Mouse (Mus musculus) liver, embryonic 12.5 days (tissue): ENCODE results near the gene Ptprh. TPM values are rescaled to one million over a fixed set of nuclear protein-coding genes. Genes with fewer than 3 reads are reported as not detected.
A peak's percentile ranks its signal among the peaks of the same experiment; 100 is the strongest.

Experiments
- ATAC-seq: fragments of 200-750 bp; cut with Nextera tagmentation; 2 replicates; pipeline ENCODE4 v1.8.0; 2017; ENCODE audit warnings: moderate number of reproducible peaks, mild to moderate bottlenecking, moderate library complexity
- H3K27ac ChIP-seq: fragments of 300-500 bp; sonication (generic); 2 replicates; pipeline ENCODE4 v1.5.1; 2016; ENCODE audit warnings: mild to moderate bottlenecking
- H3K27me3 ChIP-seq: fragments of 300-500 bp; sonication (generic); replicated peaks from 2 replicates; pipeline ENCODE4 v1.6.1; 2016; ENCODE audit warnings: mild to moderate bottlenecking, moderate library complexity
- H3K36me3 ChIP-seq: fragments of 300-500 bp; sonication (generic); 2 replicates; pipeline ENCODE4 v1.6.1; 2016; ENCODE audit warnings: mild to moderate bottlenecking, moderate library complexity
- H3K4me1 ChIP-seq: fragments of 300-500 bp; sonication (generic); 2 replicates; pipeline ENCODE4 v1.6.1; 2016
- H3K4me2 ChIP-seq: fragments of 300-500 bp; sonication (generic); 2 replicates; pipeline ENCODE4 v1.6.1; 2016; ENCODE audit warnings: mild to moderate bottlenecking, moderate library complexity
- H3K4me3 ChIP-seq: fragments of 300-500 bp; sonication (generic); 2 replicates; pipeline ENCODE4 v1.5.1; 2016; ENCODE audit warnings: mild to moderate bottlenecking, moderate library complexity
- H3K9ac ChIP-seq: fragments of 300-500 bp; sonication (generic); 2 replicates; pipeline ENCODE4 v1.6.1; 2016; ENCODE audit warnings: mild to moderate bottlenecking, moderate library complexity
- H3K9me3 ChIP-seq: fragments of 300-500 bp; sonication (generic); replicated peaks from 2 replicates; pipeline ENCODE4 v1.6.1; 2016; ENCODE audit warnings: mild to moderate bottlenecking, moderate library complexity
- WGBS: fragments of 180-500 bp; shearing (Covaris S2); methylation state at CpG from one replicate; pipeline ENCODE4 v1.1.7; 2016; ENCODE audit not compliant: insufficient replicate concordance; 5-methylcytosine and 5-hydroxymethylcytosine counted together
- microRNA-seq: library from miRNA; unstranded; fragments of <30 nt; microRNA quantifications from one replicate; pipeline ENCODE4, GENCODE M21; 2017
- polyA plus RNA-seq: library from polyadenylated mRNA; unstranded; fragments of >200 nt; fragmentation: Nextera tagmentation; extraction: Ambion mirVana; gene quantifications from 2 replicates; pipeline ENCODE4 v1.2.1, GENCODE M21; 2016

Ptprh gene
- polyA plus RNA-seq, 1 experiment from 2014 or later, result not detected

DNA sequence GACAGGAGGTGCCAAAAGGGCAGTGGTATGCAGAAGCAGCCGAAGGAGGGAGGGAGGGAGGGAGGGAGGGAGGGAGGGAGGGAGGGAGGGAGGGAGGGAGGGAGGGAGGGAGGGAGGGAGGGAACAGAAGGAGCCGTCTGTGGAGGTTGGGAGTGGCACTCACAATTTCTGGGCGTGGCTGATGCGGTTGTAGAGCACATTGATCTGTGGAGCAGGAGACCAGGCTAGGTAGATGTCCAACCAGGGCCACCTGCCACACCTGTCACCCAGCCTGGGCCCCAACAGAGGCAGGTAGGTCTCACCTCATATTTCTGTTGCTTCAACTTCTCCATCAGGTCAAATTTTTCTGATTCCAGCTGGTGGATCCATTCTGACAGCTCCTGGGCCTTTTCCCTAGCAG lies 96.6 kb downstream of the Ptprh start:
- no peaks in the 10 kb centered on the region for H3K9me3 ChIP-seq
- no peak overlapping the region for H3K4me2 ChIP-seq
- H3K4me1 ChIP-seq, result peaks cover 71% of the 10 kb centered on the region
- H3K27ac ChIP-seq, result no peak overlapping the region
- no peaks in the 10 kb centered on the region for H3K36me3 ChIP-seq
- 32% methylated on average over 3 of the region's 4 CpGs for WGBS
- no peak overlapping the region for H3K9ac ChIP-seq
- H3K4me3 ChIP-seq, result no peak overlapping the region
- ATAC-seq, result no peak
- H3K27me3 ChIP-seq, result no peaks in the 10 kb centered on the region

DNA sequence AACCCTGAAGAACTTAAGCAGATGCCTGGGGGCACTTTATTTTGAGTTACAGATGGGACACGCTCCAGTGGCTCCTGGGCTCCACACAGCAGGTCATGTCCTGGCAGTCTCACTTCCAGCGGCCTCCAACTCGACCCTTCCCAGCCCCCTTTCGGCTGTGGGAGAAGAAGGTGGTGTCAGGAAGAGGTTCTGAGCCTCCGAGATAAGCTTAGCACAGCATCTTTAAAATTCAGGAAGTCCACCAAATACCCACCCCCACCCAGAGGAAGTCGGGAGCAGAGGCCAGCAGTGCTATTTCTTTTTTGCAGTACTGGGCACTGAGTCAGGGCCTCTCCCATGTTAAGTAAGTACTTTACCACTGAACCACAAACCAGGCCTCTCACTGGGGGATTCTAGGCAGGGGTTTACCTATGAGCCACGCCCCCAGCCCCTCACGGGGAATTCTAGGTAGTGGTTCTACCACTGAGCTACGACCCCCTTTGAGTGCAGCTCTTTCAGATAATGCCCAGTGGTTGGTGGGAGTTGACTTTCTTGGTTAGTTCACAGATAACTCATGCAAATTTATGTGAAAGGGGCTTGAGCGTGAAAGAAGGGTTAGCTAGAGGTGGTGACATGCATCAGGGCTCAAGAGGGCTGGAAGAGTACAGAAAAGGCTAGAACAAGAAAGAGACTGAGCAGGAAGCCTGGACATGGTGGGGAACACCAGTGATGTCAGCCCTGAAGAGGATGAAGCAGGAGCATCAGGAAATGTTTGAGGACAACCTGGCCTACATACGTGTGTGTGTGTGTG lies 99.0 kb downstream of the Ptprh start:
- H3K9ac ChIP-seq, result peak overlapping the region; percentile 12; the same call in 1 of the 2 replicates
- peaks cover 76% of the 10 kb centered on the region for H3K4me1 ChIP-seq
- no peak for ATAC-seq
- H3K4me3 ChIP-seq, result no peak overlapping the region
- no peaks in the 10 kb centered on the region for H3K27me3 ChIP-seq
- H3K36me3 ChIP-seq, result peaks cover 3% of the 10 kb centered on the region; the same call in 1 of the 2 replicates
- no peaks in the 10 kb centered on the region for H3K9me3 ChIP-seq
- peak overlapping the region; percentile 40 for H3K4me2 ChIP-seq
- H3K27ac ChIP-seq, result peak overlapping the region; percentile 78
- WGBS, result 17% methylated on average over 11 of the region's 11 CpGs

DNA sequence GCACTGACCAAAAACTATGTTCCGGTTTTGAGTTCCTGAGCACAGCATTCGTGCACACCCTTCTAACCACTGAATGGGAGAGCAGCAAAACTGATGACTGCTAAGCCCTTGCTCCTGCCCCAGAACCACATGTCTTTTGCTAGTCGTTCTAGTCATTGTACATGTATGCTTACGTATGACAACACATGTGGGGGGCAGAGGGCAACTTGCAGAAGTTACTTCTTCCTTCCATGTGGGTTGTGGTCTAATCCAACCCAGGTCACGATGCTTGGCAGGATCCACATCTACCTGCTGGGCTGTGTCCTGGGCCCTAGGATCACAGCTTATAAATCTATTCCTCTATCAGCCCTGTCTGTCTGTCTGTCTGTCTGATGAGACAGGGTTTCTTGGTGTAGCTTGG lies 100.0 kb downstream of the Ptprh start:
- Histone ChIP-seq H3K4me3 (no peak overlapping the region), H3K9me3 (no peaks in the 10 kb centered on the region), H3K27me3 (no peaks in the 10 kb centered on the region), H3K9ac (no peak overlapping the region), H3K36me3 (peaks cover 8% of the 10 kb centered on the region; the same call in 1 of the 2 replicates), H3K4me2 (no peak overlapping the region), H3K4me1 (peaks cover 76% of the 10 kb centered on the region), H3K27ac (peak overlapping the region; percentile 78)
- ATAC-seq, result no peak
- WGBS, result 52% methylated on average over 5 of the region's 5 CpGs

DNA sequence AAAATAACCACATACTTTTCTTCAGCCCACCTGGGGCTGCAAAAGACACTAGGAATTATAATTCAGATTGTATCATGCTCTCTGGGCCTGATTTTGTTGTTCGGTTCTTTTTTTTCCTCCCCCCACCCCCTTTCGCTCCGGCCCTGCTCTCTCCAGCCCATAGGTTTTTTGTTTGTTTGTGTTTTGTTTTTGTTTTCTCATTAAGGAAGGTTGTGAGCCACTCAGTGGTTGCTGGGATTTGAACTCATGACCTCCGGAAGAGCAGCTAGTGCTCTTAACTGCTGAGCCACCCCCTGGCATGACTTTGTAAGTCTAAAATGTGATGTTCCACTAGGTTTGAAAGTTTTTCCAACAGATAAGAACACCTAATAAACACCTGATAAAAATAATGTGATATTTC lies 100.7 kb downstream of the Ptprh start:
- H3K4me3 ChIP-seq, result no peak overlapping the region
- peaks cover 76% of the 10 kb centered on the region for H3K4me1 ChIP-seq
- peaks cover 11% of the 10 kb centered on the region for H3K36me3 ChIP-seq
- H3K27ac ChIP-seq, result peak overlapping the region; percentile 91
- no peak for ATAC-seq
- H3K9me3 ChIP-seq, result no peaks in the 10 kb centered on the region
- H3K27me3 ChIP-seq, result no peaks in the 10 kb centered on the region
- H3K9ac ChIP-seq, result no peak overlapping the region
- H3K4me2 ChIP-seq, result peak overlapping the region; percentile 77
- 63% methylated on average over 4 of the region's 4 CpGs for WGBS

DNA sequence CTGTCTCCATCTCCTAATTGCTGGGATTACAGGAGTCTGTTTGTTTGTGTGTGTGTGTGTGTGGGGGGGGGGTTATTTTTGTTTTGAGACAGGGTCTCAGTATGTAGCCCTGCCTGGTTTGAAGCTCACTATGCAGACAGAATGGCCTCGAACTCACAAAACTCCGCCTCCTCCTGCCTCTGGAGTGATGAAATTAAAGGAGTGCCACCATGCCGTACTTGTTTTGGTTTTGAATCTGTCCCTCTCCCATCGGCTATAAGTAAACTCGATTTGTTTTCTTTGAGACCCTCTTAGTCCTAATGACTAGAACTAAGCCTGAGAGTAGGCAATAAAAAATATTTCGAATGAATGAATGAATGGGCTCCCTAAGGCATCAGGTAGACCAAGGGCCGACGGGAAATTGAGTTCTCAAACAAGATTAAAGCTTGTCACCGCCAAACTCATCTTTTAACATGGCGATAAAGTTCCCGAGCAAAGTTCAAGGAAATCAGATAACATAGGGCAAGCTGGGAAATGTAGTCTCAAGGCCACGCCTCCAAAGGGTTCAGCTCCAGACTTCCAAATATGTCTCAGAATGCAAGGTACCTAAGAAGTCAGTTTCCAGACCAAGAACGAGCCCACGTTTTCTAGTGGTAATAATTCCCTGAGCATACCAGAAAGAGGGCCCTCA lies 101.3 kb downstream of the Ptprh start:
- 6% methylated on average over 14 of the region's 14 CpGs for WGBS
- Histone ChIP-seq H3K4me1 (peaks cover 74% of the 10 kb centered on the region), H3K27me3 (no peaks in the 10 kb centered on the region), H3K27ac (peak overlapping the region; percentile 91), H3K9ac (peak overlapping the region; percentile 95), H3K9me3 (no peaks in the 10 kb centered on the region), H3K4me3 (peak overlapping the region; percentile 93), H3K4me2 (peak overlapping the region; percentile 77), H3K36me3 (peaks cover 16% of the 10 kb centered on the region)
- peak; percentile 4; the same call in 1 of the 2 replicates for ATAC-seq

DNA sequence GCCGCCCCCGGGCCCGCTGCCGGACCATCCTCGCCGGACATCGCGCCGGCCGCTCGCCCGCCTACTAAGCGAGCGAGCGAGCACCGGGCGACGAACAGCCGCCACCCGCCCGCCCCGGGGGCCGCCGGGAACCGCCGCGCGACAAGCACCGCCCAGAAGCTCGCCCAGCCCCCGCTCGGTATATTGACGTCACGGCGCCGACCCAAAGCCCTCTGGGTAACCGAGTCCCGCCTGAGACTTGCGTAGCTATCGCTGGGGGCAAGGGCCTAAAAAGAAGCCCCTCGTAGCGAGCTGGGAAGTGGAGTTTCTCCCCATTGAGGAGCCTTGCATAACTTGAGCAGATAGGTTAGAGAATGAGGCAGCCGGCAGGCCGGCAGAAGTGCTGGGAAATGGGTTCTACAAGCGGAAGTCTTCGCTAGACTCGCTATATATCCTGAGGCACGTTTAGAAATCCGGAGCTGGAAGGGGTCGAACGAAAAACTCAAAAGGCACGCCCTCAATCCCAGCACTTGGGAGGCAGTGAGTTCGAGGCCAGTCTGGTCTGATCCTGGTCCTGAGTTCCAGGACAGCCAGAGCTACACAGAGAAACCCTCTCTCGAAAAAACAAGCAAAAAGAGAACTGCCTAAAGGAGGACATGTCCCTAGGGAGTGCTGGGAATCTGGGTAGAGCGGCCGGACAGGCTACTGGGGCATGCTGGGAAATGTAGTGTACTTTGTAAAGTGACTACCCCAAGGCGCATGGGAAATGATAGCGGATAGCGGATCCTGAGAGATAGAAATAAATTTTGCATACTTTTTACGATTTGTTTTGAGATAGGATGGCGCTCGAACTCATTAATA lies 102.1 kb downstream of the Ptprh start, which contains the start of gene Ppp1r12c:
Ppp1r12c (minus strand) TSS at position 123 of the 840 bp plus-strand sequence.
- Histone ChIP-seq H3K4me3 (peak within 1 kb of the TSS; percentile 93), H3K27ac (peak within 1 kb of the TSS; percentile 91), H3K27me3 (no peaks in the 10 kb centered on the region), H3K9me3 (no peaks in the 10 kb centered on the region), H3K4me1 (peaks cover 73% of the 10 kb centered on the region), H3K4me2 (peak within 1 kb of the TSS; percentile 77), H3K9ac (peak within 1 kb of the TSS; percentile 95), H3K36me3 (peaks cover 24% of the 10 kb centered on the region)
- WGBS, result under 1% methylated on average over 62 of the region's 62 CpGs
- ATAC-seq, result peak; percentile 89

DNA sequence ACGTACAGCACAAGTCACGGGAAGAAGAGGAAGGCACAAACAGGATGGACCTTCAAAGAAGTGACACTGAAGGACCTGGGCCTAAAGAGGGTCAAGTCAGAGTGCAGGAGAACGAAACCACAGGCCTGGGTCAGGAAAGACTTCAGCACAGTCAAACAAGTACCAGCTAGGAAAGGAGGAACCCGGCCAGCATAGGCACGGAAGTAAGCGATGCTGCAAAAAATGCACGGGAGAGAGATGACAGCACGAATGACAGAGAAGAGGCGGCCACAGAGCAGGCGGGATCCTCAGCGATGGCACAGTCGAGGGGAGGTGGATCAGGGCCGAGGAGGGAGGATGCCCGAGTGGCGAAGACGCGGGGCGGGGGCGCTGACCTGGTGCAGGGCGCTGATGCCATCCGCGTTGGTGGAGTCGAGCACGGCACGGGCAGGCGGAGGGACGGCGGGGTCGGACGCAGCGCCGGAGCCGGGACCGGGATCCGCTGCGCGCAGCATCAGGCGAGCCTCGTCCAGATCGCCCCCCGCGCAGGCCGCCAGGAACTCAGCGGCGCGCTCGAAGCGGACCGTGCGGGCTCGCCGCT lies 102.9 kb downstream of the Ptprh start:
- Histone ChIP-seq H3K9ac (peak overlapping the region; percentile 95), H3K9me3 (no peaks in the 10 kb centered on the region), H3K27me3 (no peaks in the 10 kb centered on the region), H3K4me2 (peak overlapping the region; percentile 77), H3K36me3 (peaks cover 32% of the 10 kb centered on the region), H3K4me3 (peak overlapping the region; percentile 93), H3K27ac (peak overlapping the region; percentile 91), H3K4me1 (peaks cover 70% of the 10 kb centered on the region)
- WGBS, result 0% methylated on average over 49 of the region's 52 CpGs
- peak; percentile 65 for ATAC-seq

DNA sequence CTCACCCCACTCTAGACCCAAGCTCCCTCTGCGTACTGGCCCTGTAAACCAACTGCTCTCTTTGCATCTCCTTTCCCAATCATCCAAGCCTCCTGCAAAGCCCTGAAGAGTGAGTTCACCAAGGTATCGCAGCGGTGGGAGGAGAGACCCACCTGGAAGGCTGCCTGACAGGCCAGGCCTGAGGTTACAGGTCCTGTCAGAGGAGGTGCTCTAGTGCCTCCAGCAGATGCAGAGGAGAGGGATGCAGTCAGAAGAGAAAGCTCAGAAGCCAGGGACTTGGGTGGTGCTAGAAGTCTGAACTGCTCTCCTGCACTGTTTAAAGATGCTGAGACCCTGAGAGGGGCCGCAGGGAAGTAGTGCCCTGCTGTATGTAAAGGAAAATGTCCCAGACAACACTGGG lies 104.8 kb downstream of the Ptprh start:
- H3K4me2 ChIP-seq, result peak overlapping the region; percentile 77
- peak overlapping the region; percentile 95 for H3K9ac ChIP-seq
- H3K9me3 ChIP-seq, result no peaks in the 10 kb centered on the region
- no peak for ATAC-seq
- WGBS, result 87% methylated on average over 4 of the region's 4 CpGs
- peaks cover 51% of the 10 kb centered on the region for H3K36me3 ChIP-seq
- H3K27ac ChIP-seq, result no peak overlapping the region
- H3K4me3 ChIP-seq, result no peak overlapping the region
- H3K27me3 ChIP-seq, result no peaks in the 10 kb centered on the region
- H3K4me1 ChIP-seq, result peaks cover 69% of the 10 kb centered on the region

Small RNA genes lying within 50 kb of the gene (microRNA-seq; reads per million reads assigned to microRNA genes)
- not detected for gene Gm23577

Other genes with a start within 250 kb of the Ptprh start
- gene Gp6, start 206.3 kb downstream of the Ptprh start, polyA plus RNA-seq, result 5.0 and 5.5 TPM in 2 replicates
- gene Rdh13, start 158.4 kb downstream of the Ptprh start, polyA plus RNA-seq, result 9.8 and 10.4 TPM in 2 replicates
- gene Eps8l1, start 143.4 kb downstream of the Ptprh start, polyA plus RNA-seq, result 1.3 and 2.1 TPM in 2 replicates
- 41.1 and 42.9 TPM in 2 replicates for gene Ppp1r12c, start 102.4 kb downstream of the Ptprh start, polyA plus RNA-seq
- 13.7 and 17.9 TPM in 2 replicates for gene Tnnt1, start 87.7 kb downstream of the Ptprh start, polyA plus RNA-seq
- 1.7 and 1.8 TPM in 2 replicates for gene Tnni3, start 79.8 kb downstream of the Ptprh start, polyA plus RNA-seq
- gene Dnaaf3, start 71.6 kb downstream of the Ptprh start, polyA plus RNA-seq, result 0.24 and 0.26 TPM in 2 replicates
- 0.84 and 1.3 TPM in 2 replicates for gene Syt5, start 56.5 kb downstream of the Ptprh start, polyA plus RNA-seq
- 25.7 and 26.1 TPM in 2 replicates for gene Tmem86b, start 27.4 kb upstream of the Ptprh start, polyA plus RNA-seq
- gene Ppp6r1, start 55.0 kb upstream of the Ptprh start, polyA plus RNA-seq, result 12.0 and 12.7 TPM in 2 replicates
- gene Hspbp1, start 81.0 kb upstream of the Ptprh start, polyA plus RNA-seq, result 90.8 and 95.6 TPM in 2 replicates
- gene Brsk1, start 86.6 kb upstream of the Ptprh start, polyA plus RNA-seq, result 0.19 and 0.29 TPM in 2 replicates
- 0.08 and 0.12 TPM in 2 replicates for gene Tmem150b, start 121.2 kb upstream of the Ptprh start, polyA plus RNA-seq
- 79.0 and 79.5 TPM in 2 replicates for gene Kmt5c, start 136.1 kb upstream of the Ptprh start, polyA plus RNA-seq
- gene Cox6b2, start 149.1 kb upstream of the Ptprh start, polyA plus RNA-seq, result 152 and 159 TPM in 2 replicates
- gene Fam71e2, start 167.3 kb upstream of the Ptprh start, polyA plus RNA-seq, result not detected in 2 replicates
- gene Il11, start 178.8 kb upstream of the Ptprh start, polyA plus RNA-seq, result 0.06 TPM in 1 of 2 replicates, not detected in the other
- gene Tmem190, start 178.9 kb upstream of the Ptprh start, polyA plus RNA-seq, result 0.46 TPM in 1 of 2 replicates, not detected in the other
- 18.9 and 19.2 TPM in 2 replicates for gene Tmem238, start 185.6 kb upstream of the Ptprh start, polyA plus RNA-seq
- 397 and 413 TPM in 2 replicates for gene Rpl28, start 188.8 kb upstream of the Ptprh start, polyA plus RNA-seq
- 353 and 370 TPM in 2 replicates for gene Ube2s, start 208.5 kb upstream of the Ptprh start, polyA plus RNA-seq
- gene Shisa7, start 240.7 kb upstream of the Ptprh start, polyA plus RNA-seq, result not detected in 2 replicates